Mouse (Mus musculus) frontal cortex, adult 2 months (tissue): ENCODE data around the gene Zfp213. TPM values are rescaled to one million over a fixed set of nuclear protein-coding genes. Genes with fewer than 3 reads are reported as not detected.
A peak's percentile ranks its signal among the peaks of the same experiment; 100 is the strongest.
"Not testable (repeated sequence)": the region's sequence is repeated elsewhere in the genome, so short reads cannot be mapped to it uniquely, and the experiment has no call there.

Experiments used
- DNase-seq, 2 experiments: peaks; one replicate each; pipeline ENCODE4 v3.0.0; 2022; ENCODE audit warnings: low spot score in 1 of 2; ENCODE audit errors: extremely low spot score in 1 of 2
- polyA plus RNA-seq: library from polyadenylated mRNA; depleted of rRNA; stranded (reverse); fragments of >200 nt; gene quantifications from 2 replicates; pipeline ENCODE4 v1.2.3, GENCODE M21; 2012

The Zfp213 gene
- polyA plus RNA-seq, 1 experiment: 7.9 TPM

DNA sequence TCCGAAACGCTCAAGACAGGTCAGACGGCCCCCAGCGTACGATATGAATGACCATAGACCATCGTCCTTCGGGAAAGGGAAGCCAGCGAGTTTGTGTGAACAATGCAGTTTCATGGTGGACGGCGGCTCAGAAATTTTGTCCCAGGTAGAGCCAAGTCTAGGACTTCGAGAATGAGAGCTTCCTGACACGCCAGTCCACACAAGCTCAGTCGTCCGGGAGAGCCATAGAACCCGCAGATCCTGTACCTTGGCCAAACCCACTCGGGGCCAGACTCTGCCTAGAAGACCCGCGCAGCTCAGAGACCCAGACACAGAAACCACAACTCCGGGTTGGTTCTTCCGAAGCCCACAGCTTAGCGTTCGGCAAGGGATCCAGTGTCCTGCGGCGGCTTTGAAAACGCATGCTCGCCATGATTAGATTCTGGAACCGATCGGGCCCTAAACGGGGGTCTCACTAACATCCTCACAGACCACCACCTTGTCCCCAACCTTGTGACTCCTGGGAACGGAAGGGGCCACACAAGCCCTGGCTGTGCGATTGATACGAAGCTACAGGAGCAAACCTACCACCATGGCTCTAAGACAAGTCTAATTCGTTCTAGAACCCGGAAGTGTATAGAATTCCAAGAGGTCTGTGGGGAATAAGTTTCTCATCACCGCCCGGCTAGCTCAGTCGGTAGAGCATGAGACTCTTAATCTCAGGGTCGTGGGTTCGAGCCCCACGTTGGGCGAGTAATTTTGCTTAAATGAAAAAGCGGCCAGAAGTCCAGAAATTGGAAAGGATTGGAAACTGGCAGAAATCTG is 17.1 kb downstream of the Zfp213 start:
- peak; percentile 74 to 98 for DNase-seq

DNA sequence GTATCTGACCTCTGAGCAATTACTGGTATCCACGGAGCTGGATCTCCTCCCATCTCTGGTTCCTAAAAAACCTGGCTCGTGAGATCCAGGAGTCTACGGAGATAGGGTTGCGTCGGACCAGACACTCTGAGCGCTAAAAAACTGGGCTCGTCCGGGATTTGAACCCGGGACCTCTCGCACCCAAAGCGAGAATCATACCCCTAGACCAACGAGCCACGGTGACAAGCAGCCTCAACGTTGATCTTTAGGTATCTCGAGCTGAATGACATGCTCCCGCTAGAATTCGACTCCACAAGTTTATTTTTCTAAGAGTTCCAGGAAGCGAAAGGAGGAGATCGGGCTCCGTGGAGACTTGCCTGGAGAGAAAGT is 17.7 kb downstream of the Zfp213 start:
- DNase-seq: peak; percentile 54 to 90

DNA sequence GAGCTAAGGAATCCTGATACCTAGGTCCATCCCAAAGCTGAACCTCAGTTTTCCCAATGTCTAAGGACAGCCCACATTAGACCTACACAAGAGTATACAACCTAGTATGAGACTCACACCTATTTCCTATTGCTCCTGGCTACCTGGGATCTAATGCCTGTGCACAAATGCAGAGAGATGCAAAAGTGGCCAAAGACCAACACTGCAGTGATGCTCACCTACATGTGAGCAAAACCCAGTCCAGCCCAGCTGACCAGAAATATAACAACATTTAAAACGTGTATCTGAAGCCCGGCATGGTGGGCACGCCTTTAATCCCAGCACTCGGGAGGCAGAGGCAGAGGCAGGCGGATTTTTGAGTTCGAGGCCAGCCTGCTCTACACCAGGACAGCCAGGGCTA is 18.2 kb downstream of the Zfp213 start:
- DNase-seq: peak in 1 of 2 experiments; percentile 10

DNA sequence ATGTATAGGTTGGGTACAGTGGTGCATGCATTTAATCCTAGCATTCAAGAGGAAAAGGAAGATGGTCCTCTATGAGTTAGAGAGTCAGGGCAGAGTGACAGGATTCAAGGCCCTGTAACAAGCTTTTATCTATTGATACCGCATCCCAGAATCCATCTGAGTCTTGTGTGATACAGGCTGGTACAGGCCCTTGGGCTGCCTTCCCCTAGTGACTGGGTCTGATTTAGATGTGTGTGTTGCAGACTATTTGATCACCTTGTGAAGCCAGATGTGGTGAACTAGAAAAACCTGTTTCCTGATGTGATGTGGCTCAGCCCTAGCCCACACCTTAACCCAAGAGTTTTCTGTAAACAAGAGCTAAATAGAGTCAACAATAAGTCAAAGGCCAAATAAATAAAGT is 19.3 kb downstream of the Zfp213 start:
- peak in 1 of 2 experiments; percentile 0 for DNase-seq

DNA sequence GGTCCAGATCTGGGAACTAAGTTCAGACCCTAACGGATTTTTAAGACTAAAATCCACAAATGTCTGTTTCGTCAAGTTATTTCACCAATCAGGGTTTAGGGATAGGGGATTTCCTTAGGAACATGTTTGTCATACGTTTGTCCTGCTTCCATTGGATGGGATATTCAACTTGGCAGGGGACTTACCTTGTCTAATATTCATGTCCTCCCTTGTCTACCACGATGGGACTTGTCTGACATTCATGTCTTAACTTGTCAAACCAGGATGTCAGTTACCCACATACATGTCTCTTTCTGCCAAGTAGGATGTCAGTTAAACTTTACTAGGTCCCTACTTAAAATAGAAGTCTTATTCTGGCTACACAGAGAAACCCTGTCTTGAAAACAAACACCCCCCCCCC is 20.1 kb downstream of the Zfp213 start:
- no peak for DNase-seq

DNA sequence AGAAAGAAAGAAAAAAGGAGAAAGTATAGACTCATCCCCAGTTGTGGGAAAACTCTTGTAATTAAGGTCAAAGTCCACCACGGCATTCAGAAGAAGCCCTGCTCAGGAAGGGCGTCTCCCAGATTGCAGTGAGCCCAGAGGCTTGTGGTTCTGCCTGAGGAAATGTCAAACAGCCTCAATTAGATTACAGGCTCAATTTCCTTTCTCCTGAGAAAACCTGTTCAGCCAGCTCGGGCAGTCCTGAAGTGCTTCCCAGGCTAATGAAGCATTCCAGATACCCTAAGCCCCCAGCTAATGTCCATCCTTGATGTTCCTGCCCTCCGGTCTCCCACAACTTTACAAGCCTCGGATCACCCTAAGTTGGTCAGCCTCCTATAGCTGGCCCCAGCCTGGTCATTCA is 20.7 kb downstream of the Zfp213 start:
- no peak for DNase-seq

DNA sequence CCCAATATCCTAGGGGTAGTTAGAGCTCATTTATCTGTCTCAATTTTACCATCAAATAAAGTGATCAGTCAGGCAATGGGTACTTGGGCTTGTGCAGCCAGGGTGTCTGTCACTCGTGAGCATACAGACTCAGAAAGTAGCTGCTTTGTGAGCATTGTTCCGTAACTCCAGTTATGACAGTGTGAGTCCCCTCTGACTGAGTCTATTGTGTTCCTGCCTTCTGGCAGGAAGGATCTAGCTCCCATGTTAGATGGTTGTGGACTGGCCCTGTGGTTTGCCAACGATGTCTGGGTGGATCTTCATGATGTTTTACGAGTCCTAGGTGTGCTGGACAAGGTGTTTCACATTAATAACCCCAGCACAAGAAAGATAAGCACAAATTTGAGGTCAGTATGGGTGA is 21.2 kb downstream of the Zfp213 start:
- DNase-seq: peak in 1 of 2 experiments; percentile 4

DNA sequence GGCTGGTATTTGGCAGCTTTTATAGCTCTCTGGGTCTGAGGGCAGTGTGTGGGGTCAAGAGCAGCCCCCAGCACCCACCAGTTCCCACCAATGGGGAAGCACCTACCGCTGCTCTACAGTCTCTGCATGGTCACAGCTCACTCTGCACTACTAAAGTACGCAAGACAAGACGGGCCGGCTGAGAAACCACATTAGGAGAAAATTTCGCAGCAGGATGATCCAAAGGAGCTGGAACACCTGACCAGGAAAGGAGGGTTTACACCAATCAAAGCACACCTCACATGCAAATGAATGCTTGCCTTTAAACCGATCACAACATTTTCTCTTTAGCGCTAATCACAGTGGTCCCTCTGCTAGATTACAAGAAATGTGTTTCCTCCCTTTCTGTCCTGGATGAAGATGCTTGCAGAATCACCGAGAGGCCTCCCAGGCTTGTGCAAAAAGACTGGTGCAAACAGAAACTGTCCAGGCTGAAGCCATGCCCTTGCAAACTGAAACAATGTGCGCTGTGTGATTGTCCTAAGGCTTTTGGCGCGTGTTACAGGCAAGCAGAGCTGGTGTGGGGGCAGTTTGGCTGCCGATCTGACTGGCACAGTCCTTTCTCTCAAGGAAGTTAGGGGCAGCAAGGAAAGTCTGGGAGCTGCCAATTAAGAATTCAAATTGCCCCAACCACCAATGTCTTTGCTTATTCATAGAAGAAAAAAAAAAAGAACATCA is 21.9 kb downstream of the Zfp213 start:
- DNase-seq: peak in 1 of 2 experiments; percentile 13

DNA sequence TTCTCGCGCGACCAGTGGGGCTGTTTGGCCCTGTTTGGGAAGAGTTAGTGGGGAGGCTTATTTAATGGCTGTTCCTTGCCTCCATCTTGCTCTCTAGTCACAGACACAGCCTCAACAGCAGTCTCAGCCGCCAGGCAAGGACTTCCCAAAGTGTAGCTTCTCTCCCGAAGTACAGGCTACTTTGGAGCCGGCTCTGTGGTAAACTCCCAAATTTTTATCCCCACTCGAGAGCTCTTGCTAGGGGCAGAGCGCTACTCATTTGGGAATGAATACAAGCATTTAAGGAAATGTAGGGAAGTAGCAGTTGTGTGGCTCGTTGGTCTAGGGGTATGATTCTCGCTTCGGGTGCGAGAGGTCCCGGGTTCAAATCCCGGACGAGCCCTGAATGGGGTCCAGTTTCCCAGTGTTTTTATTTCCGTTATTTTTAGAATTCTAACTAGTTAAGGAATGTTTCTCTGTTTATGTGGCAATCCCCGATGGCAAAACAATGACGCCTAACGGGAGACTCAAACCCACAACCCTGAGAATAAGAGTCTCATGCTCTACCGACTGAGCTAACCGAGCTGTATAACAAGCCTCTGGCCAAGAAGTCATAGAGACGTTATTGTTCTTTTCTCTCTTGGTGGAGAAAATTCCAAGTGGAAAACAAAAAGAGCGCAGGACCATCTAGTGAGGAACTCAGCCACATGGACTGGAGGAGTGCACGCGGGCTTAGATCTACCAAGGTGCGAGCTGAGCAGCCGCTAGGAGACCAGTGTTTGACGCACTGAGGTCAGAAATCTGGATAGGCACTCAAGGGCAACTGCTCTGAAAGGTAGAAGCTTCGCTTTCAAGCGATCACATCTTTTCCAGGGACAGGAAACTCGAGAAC is 23.2 kb downstream of the Zfp213 start:
- peak in 1 of 2 experiments; percentile 70 for DNase-seq

DNA sequence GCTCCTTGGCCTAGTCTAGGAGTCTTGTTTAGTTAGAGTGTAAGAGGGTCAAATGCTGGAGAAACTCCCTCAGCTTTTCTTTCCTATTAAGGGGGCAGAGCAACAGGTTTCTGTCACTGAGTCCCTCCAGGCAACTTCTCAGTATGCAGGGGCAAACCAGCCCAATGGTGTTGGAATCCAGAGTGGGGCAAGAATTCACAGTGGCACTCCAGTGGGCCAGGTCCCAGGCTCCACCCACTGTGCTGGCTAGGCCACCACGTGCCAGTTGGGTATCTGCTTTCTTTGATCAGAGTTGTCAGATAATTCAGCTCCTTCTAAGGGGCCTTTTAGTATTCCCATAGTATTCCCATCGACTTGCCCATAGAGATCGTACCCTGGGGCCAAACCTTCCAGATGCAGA is 23.9 kb downstream of the Zfp213 start:
- no peak for DNase-seq

DNA sequence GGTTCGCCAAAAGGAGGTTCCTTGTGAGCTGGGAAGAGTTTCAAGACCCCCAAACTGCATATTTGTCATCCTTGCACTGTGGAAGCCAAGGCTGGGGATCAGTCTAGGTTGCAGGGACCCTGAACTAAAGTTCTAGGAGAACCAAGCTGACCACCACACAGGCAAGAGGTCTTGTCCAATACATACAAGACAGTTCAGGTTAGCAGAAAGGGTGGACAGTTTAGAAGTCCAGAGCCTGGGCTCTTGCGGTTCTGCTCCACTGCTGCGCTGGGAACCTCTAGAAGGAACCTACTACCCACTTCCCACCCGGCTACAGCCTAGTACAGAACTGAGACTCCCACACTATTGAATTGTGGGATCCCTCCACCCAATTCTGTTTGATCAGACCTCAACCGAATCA is 24.4 kb downstream of the Zfp213 start:
- no peak for DNase-seq

DNA sequence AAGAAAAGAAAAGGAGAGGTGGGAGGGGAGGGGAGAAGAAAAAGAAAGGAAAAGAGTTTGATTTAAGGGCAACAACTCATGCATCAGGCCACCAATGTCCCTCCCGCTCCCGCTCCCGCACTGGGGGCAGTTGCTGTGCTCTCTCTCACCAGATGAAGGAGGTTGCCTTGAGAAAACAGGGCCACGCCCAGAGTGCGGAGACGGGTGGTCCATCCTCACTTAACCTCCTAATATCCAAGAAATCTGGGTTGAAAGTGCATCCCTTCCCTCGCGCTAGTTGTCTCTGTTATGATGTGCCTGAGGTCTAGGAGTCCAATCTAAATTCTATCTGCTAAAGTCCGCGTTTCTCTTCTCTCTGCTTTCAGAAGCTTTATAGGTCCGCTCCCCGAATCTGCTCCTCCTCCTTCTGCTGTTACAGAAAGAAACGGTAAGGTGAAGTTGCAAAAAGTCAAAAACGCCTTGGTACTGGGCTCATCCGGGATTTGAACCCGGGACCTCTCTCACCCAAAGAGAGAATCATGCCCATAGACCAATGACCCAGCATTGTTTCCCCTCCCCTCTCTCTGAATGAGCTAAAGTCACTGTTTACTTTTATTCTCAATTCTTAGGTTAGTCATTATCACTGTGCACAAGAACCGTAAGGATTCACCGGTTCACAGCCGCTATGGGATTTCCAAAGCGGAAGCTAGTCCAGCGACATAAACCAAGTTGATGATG is 25.6 kb downstream of the Zfp213 start:
- peak in 1 of 2 experiments; percentile 36 for DNase-seq

DNA sequence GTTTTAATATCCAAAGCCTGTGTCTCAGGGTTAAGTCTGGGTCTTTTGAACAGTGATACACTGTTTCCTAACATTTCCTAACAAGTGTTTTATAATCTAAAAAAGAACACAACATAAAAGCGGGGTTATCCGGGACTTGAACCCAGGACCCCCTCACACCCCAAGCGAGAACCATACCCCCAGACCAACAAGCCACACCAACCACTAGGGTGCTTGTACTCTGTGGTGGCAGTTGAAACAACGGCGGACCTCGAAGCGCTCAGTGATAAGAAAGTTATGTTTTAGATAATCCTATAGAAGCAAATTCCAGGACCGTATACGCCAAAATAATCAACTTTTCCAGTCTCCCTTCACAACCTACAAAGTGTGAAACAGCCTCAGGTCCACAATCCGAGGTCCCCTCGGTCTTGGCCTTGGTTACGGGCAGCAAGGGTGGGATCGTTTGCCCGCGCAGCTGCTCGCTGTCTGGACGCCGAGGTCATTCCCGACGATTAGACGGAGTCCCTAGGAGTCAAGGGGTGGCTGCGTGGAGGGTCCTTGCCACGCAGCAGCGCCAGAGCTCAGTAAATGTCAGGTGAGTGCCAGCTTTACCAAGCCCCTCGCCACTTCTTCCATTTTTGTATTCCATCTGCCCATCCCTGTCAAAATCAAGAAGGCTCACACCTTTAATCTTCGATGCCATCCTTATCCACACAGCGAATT is 26.3 kb downstream of the Zfp213 start:
- DNase-seq: no peak

DNA sequence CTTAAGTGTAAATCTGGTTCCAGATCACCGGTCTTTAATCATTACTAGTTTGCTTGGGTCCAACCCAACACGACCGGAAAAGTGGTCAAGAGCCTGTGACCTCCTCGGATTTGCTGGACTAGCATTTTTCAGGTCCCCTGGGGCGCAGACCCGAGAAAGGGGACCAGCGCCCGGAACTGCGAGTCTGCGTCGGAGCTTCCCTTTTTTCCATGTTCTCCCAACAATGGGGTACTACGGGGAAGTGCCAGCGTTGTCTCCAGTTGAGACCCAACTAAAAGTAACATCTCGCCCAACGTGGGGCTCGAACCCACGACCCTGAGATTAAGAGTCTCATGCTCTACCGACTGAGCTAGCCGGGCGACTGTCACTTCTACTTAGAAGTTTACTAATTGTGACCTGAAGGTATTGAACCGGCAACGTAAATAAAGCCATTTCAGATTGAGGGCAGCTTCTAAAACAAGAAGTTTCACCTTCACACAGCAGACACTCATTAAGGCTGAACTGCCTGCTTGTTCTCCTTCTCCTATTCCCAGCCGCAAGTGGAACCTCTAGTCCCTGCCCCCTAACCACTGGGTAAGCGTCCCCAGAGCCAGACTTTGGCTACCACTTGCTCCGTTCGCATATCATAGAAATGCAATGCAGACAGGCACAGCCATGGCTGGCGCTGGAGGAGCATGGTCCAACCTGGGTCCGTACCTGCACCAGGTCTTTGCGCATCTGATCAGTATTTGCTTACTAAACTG is 28.8 kb downstream of the Zfp213 start:
- not testable (repeated sequence) for DNase-seq

DNA sequence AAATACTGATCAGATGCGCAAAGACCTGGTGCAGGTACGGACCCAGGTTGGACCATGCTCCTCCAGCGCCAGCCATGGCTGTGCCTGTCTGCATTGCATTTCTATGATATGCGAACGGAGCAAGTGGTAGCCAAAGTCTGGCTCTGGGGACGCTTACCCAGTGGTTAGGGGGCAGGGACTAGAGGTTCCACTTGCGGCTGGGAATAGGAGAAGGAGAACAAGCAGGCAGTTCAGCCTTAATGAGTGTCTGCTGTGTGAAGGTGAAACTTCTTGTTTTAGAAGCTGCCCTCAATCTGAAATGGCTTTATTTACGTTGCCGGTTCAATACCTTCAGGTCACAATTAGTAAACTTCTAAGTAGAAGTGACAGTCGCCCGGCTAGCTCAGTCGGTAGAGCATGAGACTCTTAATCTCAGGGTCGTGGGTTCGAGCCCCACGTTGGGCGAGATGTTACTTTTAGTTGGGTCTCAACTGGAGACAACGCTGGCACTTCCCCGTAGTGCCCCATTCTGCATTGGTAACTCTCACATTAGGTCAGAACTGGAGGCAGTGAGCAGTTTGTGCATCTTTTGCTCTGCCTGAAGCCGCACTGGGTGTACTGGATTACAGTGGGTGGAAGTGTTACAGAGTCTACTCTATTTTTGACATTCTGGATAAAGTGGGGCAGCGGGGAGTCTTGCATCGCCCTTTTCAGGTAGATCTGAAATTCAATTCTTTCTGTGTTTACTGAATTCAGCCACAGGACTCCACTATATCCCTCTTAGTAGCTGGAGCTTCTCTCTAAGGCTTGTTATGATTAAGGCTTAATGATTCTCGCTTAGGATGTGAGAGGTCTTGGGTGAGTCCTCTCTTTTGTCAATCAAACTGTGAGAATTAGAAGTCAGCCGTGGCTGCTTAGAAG is 30.2 kb downstream of the Zfp213 start:
- DNase-seq: not testable (repeated sequence)

DNA sequence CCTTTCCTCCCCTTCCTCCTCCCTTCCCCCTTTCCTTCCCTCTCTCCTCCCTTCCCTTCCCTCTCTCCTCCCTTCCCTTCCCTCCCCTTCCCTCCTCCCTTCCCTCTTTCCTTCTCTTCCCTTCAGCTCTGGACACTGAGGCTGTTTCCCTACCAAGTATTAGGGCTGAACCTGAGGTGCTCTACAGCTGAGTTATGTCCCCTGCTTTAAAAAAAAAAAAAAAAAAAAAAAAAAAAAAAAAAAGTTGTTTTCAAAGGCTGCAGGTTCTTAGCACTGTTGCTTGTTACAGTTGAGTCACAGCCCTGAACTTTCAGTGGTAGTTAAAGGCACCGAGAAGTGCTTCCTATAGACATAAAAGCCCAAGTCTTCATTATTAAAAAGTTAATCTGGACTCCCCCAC is 32.6 kb downstream of the Zfp213 start:
- not testable (repeated sequence) for DNase-seq

DNA sequence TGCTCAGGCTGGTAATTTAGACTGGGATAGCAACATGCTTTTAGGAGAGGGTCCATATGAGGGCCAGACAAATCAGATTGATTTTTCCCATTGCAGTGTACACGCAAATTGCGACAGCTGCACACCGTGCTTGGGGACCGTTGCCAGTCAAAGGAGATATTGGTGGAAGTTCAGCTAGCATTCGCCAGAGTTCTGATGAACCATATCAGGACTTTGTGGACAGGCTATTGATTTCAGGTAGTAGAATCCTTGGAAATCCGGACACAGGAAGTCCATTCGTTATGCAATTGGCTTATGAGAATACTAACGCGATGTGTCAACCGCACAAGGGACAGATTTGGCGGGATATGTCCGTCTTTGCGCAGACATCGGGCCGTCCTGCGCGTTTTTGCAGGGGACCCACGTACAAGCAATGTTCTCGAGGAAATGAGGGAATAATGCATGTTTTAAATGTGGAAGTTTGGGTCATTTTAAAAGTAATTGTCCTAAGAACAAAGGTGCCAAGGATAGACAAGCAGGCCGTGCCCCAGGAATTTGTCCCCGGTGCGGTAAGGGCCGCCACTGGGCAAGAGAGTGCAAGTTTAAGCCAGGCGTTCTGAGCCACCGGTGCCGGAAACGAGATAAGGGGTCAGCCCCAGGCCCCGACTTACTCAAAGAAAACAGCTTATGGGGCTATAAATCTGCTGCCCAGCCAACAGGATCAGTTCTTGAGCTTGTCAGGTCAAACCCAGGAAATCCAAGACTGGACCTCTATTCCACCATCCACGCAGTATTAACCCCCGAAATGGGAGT is 40.9 kb downstream of the Zfp213 start:
- not testable (repeated sequence) for DNase-seq
